Mouse (Mus musculus) lung, embryonic 15.5 days (tissue): ENCODE data around the gene Slc27a3. TPM values are rescaled to one million over a fixed set of nuclear protein-coding genes. Genes with fewer than 3 reads are reported as not detected.

Experiments
- ATAC-seq: fragments of 200-750 bp; cut with Nextera tagmentation; 2 replicates; pipeline ENCODE4 v1.8.0; 2017; ENCODE audit warnings: moderate number of reproducible peaks, borderline replicate concordance; ENCODE audit not compliant: low FRiP score, low TSS enrichment; ENCODE audit errors: extremely low read depth
- H3K27ac ChIP-seq: fragments of 300-500 bp; sonication (generic); 2 replicates; pipeline ENCODE4 v1.5.1; 2015; ENCODE audit warnings: moderate library complexity, mild to moderate bottlenecking, inconsistent platforms
- H3K27me3 ChIP-seq: fragments of 300-500 bp; sonication (generic); 2 replicates; pipeline ENCODE4 v1.6.1; 2015; ENCODE audit warnings: inconsistent platforms
- H3K36me3 ChIP-seq: fragments of 300-500 bp; sonication (generic); 2 replicates; pipeline ENCODE4 v1.6.1; 2015; ENCODE audit warnings: inconsistent platforms
- H3K4me1 ChIP-seq: fragments of 300-500 bp; sonication (generic); 2 replicates; pipeline ENCODE4 v1.6.1; 2015; ENCODE audit warnings: inconsistent platforms
- H3K4me2 ChIP-seq: fragments of 300-500 bp; sonication (generic); 2 replicates; pipeline ENCODE4 v1.6.1; 2015; ENCODE audit warnings: inconsistent platforms, mild to moderate bottlenecking, moderate library complexity
- H3K4me3 ChIP-seq: fragments of 300-500 bp; sonication (generic); 2 replicates; pipeline ENCODE4 v1.5.1; 2015; ENCODE audit warnings: mild to moderate bottlenecking, inconsistent platforms
- H3K9ac ChIP-seq: fragments of 300-500 bp; sonication (generic); 2 replicates; pipeline ENCODE4 v1.6.1; 2015; ENCODE audit warnings: inconsistent platforms
- H3K9me3 ChIP-seq: fragments of 300-500 bp; sonication (generic); 2 replicates; pipeline ENCODE4 v1.6.1; 2016; ENCODE audit warnings: inconsistent platforms
- WGBS: fragments of 180-500 bp; shearing (Covaris S2); methylation state at CpG from one replicate; pipeline ENCODE4 v1.1.7; 2015; 5-methylcytosine and 5-hydroxymethylcytosine counted together
- polyA plus RNA-seq: library from polyadenylated mRNA; unstranded; fragments of >200 nt; fragmentation: Nextera tagmentation; extraction: Ambion mirVana; gene quantifications from 2 replicates; pipeline ENCODE4 v1.2.1, GENCODE M21; 2015

The Slc27a3 gene
- polyA plus RNA-seq, 1 experiment from 2014 or later: 25.8 TPM

- Histone ChIP-seq H3K9ac (peak overlapping the region; percentile 64), H3K4me2 (peak overlapping the region; percentile 95), H3K4me3 (peak overlapping the region; percentile 61), H3K36me3 (peaks cover 36% of the 10 kb centered on the region), H3K27me3 (no peaks in the 10 kb centered on the region), H3K4me1 (peaks cover 48% of the 10 kb centered on the region), H3K27ac (peak overlapping the region; percentile 91), H3K9me3 (no peaks in the 10 kb centered on the region)
- peak; percentile 66 for ATAC-seq
- 2% methylated on average over 53 of the region's 53 CpGs for WGBS
These were observed 820 bp downstream of the Slc27a3 start for GRCm38 (mm10) chr3:90388726-90389510.

DNA sequence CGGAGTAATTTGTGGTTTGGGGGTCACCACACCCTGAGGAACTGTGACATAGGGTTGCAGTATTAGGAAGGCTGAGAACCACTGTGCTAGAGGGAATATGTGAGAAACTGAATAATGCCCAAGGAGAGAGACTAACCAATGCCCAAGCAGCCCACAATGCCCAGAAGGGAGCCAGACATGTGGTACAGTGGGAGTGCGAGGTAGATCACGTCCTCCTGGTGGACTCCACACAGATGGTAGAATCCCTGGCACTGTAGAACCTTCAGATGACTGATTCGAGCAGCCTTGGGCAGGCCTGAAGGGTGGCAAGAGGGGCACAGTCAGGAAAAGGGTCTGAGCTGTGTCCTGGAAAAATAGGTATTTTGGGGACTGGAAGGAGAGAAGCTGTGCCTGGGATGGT is 1.5 kb downstream of the Slc27a3 start:
- Histone ChIP-seq H3K4me1 (peaks cover 48% of the 10 kb centered on the region), H3K27ac (no peak overlapping the region), H3K4me2 (peak overlapping the region; percentile 95), H3K27me3 (no peaks in the 10 kb centered on the region), H3K36me3 (peaks cover 29% of the 10 kb centered on the region; the same call in 1 of the 2 replicates), H3K4me3 (peak overlapping the region; percentile 61), H3K9ac (no peak overlapping the region; the same call in 1 of the 2 replicates), H3K9me3 (no peaks in the 10 kb centered on the region)
- WGBS: 77% methylated on average over 4 of the region's 4 CpGs
- ATAC-seq: no peak

DNA sequence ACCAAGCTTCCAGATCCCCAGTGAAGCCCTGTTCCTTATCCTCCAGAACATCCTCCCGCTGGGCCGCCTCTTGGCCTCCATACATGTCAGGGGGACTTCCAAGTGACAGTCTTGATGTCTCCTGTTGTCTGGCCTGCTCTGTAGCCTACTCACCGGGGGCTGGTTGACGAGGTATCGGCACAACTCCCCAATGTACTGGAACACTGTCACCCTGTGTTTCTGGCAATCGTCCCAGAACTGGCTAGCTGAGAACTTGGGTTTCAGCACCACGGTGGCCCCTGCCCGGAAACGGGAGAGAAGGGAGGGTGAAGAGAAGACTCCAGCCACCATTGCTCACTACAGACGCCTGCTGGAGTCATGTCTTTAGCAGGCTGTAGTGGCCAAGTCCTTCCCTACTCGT is 2.3 kb downstream of the Slc27a3 start:
- Histone ChIP-seq H3K4me1 (peaks cover 48% of the 10 kb centered on the region), H3K9me3 (no peaks in the 10 kb centered on the region), H3K27me3 (no peaks in the 10 kb centered on the region), H3K36me3 (peaks cover 22% of the 10 kb centered on the region; the same call in 1 of the 2 replicates), H3K27ac (no peak overlapping the region), H3K4me2 (peak overlapping the region; percentile 95), H3K9ac (no peak overlapping the region), H3K4me3 (peak overlapping the region; percentile 61)
- WGBS: 38% methylated on average over 11 of the region's 11 CpGs
- peak; percentile 16; the same call in 1 of the 2 replicates for ATAC-seq

DNA sequence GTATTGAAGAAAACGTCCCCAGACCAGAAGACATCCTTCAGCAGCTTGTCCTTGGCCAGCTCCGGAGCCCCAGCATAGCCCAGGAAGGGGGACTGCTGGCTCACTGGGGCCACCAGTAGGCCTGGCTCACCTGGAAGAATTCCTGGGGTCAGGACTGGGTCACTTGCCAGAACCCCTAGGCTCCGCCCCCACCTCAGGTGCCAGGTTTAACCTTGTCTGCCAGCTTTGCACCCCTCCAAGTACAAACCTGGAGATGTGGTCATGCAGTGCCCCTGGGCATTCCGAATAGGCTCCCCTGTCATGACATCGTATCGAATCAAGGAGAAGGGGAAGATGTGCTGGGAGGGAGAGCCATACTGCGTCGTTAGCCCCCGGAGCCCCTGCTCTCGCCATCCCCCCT is 2.9 kb downstream of the Slc27a3 start:
- ATAC-seq: no peak
- Histone ChIP-seq H3K4me3 (0 out of 2 replicates have a peak overlapping the region, but pooled peaks have one; percentile 61), H3K9ac (no peak overlapping the region), H3K27ac (no peak overlapping the region), H3K27me3 (no peaks in the 10 kb centered on the region), H3K4me1 (peaks cover 48% of the 10 kb centered on the region), H3K9me3 (no peaks in the 10 kb centered on the region), H3K36me3 (peaks cover 15% of the 10 kb centered on the region; the same call in 1 of the 2 replicates), H3K4me2 (peak overlapping the region; percentile 95; the same call in 1 of the 2 replicates)
- WGBS: 89% methylated on average over 10 of the region's 10 CpGs

GRCm38 (mm10) chr3:90384851-90385375 is 4.8 kb downstream of the Slc27a3 start:
- Histone ChIP-seq H3K27ac (no peak overlapping the region), H3K9me3 (no peaks in the 10 kb centered on the region)
- 25% methylated on average over 7 of the region's 7 CpGs for WGBS

GRCm38 (mm10) chr3:90383690-90384089 is 6.0 kb downstream of the Slc27a3 start:
- no peak for ATAC-seq
- 85% methylated on average over 4 of the region's 4 CpGs for WGBS
- Histone ChIP-seq H3K27ac (no peak overlapping the region), H3K9me3 (no peaks in the 10 kb centered on the region), H3K9ac (no peak overlapping the region), H3K4me3 (no peak overlapping the region), H3K36me3 (0 out of 2 replicates have a peak, but pooled peaks cover 8% of the 10 kb centered on the region), H3K4me1 (peaks cover 28% of the 10 kb centered on the region), H3K27me3 (no peaks in the 10 kb centered on the region), H3K4me2 (no peak overlapping the region)

More at GRCm38 (mm10) chr3:90384851-90385375, 4.8 kb downstream of the Slc27a3 start:
- Histone ChIP-seq H3K4me2 (no peak overlapping the region), H3K9ac (no peak overlapping the region), H3K4me1 (peaks cover 35% of the 10 kb centered on the region), H3K36me3 (0 out of 2 replicates have a peak, but pooled peaks cover 8% of the 10 kb centered on the region), H3K27me3 (no peaks in the 10 kb centered on the region), H3K4me3 (no peak overlapping the region)
- ATAC-seq: no peak

DNA sequence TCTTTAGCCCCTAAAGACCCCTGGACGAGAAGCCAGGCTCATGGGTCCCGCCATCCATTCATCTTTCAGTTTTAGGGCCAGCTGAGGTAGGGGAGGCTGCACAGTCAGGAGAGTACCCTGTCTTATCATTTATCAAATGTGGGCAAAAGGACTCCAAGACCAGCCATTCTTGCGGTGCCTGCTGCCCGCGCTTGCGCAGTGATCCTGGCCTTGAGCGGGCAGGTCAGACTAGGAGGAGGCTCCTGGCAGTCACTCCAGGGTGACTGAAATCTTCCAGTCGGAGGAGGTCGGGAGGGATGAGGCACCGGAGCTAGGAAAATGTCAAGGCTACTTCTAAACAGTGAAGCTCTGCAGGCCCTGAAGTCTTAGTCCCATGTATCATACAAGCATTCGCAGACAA is 8.0 kb downstream of the Slc27a3 start:
- Histone ChIP-seq H3K4me1 (peaks cover 11% of the 10 kb centered on the region), H3K9ac (no peak overlapping the region), H3K27me3 (no peaks in the 10 kb centered on the region), H3K4me3 (no peak overlapping the region), H3K9me3 (no peaks in the 10 kb centered on the region), H3K27ac (no peak overlapping the region), H3K36me3 (0 out of 2 replicates have a peak, but pooled peaks cover 8% of the 10 kb centered on the region), H3K4me2 (no peak overlapping the region)
- ATAC-seq: no peak
- 60% methylated on average over 11 of the region's 11 CpGs for WGBS

DNA sequence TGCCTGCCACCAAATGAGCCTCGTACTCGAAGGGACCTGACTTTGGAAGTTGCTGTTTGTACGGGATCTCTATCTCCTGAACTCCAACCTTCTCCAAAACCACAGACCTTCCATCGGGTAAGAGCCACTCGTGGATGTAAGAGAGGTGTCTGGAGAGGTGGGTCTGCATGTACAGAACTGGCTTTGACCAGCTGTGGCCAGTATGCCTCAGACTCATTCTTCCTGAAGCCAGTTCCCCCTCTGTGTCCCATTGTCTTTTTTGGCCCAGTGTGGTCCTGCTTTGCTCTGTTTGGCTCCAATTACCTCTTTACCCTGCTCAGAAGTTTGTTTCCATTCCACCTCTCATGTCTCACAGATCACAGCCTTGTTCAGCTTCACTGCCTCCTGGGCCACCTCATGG is 11.2 kb downstream of the Slc27a3 start:
- Histone ChIP-seq H3K4me1 (peaks cover 4% of the 10 kb centered on the region; the same call in 1 of the 2 replicates), H3K27ac (no peak overlapping the region), H3K27me3 (no peaks in the 10 kb centered on the region), H3K9me3 (no peaks in the 10 kb centered on the region), H3K4me3 (no peak overlapping the region), H3K4me2 (no peak overlapping the region), H3K36me3 (no peaks in the 10 kb centered on the region), H3K9ac (no peak overlapping the region)
- no peak for ATAC-seq
- WGBS: 78% methylated on average over 5 of the region's 5 CpGs

DNA sequence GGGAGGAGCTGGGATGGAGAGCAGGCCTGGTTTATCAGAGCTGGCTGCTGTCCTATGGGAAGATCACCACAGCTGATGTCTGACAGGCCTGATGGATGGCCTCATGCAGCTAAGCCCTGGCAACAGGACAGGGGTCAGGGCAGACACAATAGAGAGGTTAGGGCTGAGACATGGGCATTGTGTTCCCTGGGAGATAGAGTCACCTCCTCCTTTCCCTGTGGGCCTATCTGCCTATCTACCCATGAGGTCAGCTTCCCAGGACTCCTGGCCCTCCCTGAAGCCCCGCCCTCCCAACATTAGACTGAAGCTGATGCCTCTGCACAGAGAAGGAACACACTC is 13.5 kb downstream of the Slc27a3 start:
- Histone ChIP-seq H3K9ac (no peak overlapping the region), H3K9me3 (no peaks in the 10 kb centered on the region), H3K4me1 (peaks cover 4% of the 10 kb centered on the region; the same call in 1 of the 2 replicates), H3K27ac (no peak overlapping the region), H3K4me2 (no peak overlapping the region), H3K36me3 (no peaks in the 10 kb centered on the region), H3K4me3 (no peak overlapping the region), H3K27me3 (no peaks in the 10 kb centered on the region)
- 67% methylated on average over 1 of the region's 1 CpGs for WGBS
- peak; percentile 27; the same call in 1 of the 2 replicates for ATAC-seq

- H3K4me1 ChIP-seq: peaks cover 4% of the 10 kb centered on the region; the same call in 1 of the 2 replicates
- 0 out of 2 replicates have a peak, but pooled peaks have one; percentile 5 for ATAC-seq
- no peak overlapping the region for H3K4me2 ChIP-seq
- no peak overlapping the region for H3K4me3 ChIP-seq
- no peaks in the 10 kb centered on the region for H3K27me3 ChIP-seq
- no peak overlapping the region for H3K9ac ChIP-seq
- WGBS: 47% methylated on average over 3 of the region's 3 CpGs
- H3K36me3 ChIP-seq: no peaks in the 10 kb centered on the region
- no peak overlapping the region for H3K27ac ChIP-seq
- H3K9me3 ChIP-seq: no peaks in the 10 kb centered on the region
These were observed 14.0 kb downstream of the Slc27a3 start for GRCm38 (mm10) chr3:90375562-90376246.

- no peak for ATAC-seq
- H3K27me3 ChIP-seq: no peaks in the 10 kb centered on the region
- H3K4me1 ChIP-seq: peaks cover 4% of the 10 kb centered on the region; the same call in 1 of the 2 replicates
- no peak overlapping the region for H3K9ac ChIP-seq
- WGBS: 65% methylated on average over 4 of the region's 4 CpGs
- H3K4me3 ChIP-seq: no peak overlapping the region
- no peaks in the 10 kb centered on the region for H3K9me3 ChIP-seq
- H3K27ac ChIP-seq: no peak overlapping the region
- no peaks in the 10 kb centered on the region for H3K36me3 ChIP-seq
- H3K4me2 ChIP-seq: no peak overlapping the region
These were observed 15.4 kb downstream of the Slc27a3 start for GRCm38 (mm10) chr3:90374368-90374767.
